Mouse (Mus musculus): Measurements from ENCODE around the gene Grk5. TPM values are rescaled to one million over a fixed set of nuclear protein-coding genes. Genes with fewer than 3 reads are reported as not detected.

Gene Grk5
- polyA plus RNA-seq, 1 experiment from 2014 or later, result 2.3 TPM

DNA sequence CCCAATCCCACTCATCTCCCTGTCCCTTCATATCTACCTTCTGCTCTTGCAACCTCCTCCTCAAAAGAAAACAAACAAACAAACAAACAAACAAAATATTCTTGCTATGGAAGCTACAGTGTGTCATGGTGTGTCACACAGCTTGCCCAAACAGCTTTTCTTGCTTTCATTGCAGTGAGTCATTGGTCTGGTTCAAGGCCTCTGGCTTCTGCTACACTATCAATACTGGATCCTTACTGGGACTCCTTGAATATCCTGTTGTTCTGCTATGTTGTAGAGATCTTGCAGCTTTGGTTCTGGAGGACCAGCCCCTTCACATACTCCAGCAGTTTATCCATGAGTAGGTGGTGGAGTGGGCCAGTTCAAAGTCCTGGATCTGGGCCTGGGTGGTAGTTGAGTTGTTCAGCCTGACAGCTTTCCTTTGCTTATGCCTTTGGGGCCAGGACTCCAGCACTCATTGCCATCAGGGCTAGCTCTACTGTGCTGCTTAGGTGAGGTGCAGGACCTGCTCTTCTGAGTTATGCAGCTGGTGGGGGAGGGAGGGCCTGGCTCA, 66.7 kb downstream of the Grk5 start:
- H3K9ac ChIP-seq (ENCODE audit: low read depth, low read length), result no peak overlapping the region
- no peak overlapping the region for H3K4me3 ChIP-seq (ENCODE audit: low read depth, low read length)
- no peak for ATAC-seq
- H3K36me3 ChIP-seq (ENCODE audit: control insufficient read depth, insufficient read depth, low read length), result no peaks in the 10 kb centered on the region
- H3K4me2 ChIP-seq (ENCODE audit: low read length), result no peak overlapping the region
- no peaks in the 10 kb centered on the region for H3K9me3 ChIP-seq (replicated peaks; ENCODE audit: control insufficient read depth, low read length, poor library complexity, severe bottlenecking)
- no peaks in the 10 kb centered on the region for H3K27me3 ChIP-seq (ENCODE audit: control insufficient read depth, insufficient read depth, low read depth, low read length)
- no peaks in the 10 kb centered on the region for H3K4me1 ChIP-seq (ENCODE audit: control insufficient read depth, insufficient read depth, low read length)
- H3K27ac ChIP-seq (ENCODE audit: low read length), result no peak overlapping the region

DNA sequence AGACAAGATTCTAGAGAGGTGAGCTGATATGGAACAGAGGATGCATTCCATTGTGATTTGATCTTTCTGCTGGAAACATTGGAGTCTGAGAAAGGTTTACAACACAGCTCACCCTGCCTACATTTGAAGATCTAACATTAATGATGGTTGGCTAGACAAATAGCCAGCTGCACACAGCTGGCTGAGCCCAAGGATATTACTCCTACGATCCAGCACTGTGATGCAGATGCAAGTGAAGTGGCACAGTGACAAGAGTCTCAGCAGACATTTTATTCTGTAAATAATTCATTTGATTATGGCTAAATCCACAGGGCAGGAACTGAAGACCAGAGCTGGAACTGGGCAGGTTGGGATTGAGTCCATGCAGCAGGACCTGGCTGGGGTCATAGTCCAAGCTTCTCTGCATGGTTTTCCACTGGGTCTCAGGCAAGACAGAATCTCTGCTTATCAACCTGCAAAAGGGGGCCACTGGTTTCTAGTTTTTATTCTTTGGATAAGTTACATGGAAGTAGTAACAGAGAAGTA, 70.2 kb downstream of the Grk5 start:
- Histone ChIP-seq H3K9me3 (replicated peaks; ENCODE audit: control insufficient read depth, low read length, poor library complexity, severe bottlenecking) (no peaks in the 10 kb centered on the region), H3K4me2 (ENCODE audit: low read length) (no peak overlapping the region), H3K27me3 (ENCODE audit: control insufficient read depth, insufficient read depth, low read depth, low read length) (no peaks in the 10 kb centered on the region), H3K4me1 (ENCODE audit: control insufficient read depth, insufficient read depth, low read length) (no peaks in the 10 kb centered on the region), H3K36me3 (ENCODE audit: control insufficient read depth, insufficient read depth, low read length) (no peaks in the 10 kb centered on the region), H3K4me3 (ENCODE audit: low read depth, low read length) (no peak overlapping the region), H3K27ac (ENCODE audit: low read length) (no peak overlapping the region), H3K9ac (ENCODE audit: low read depth, low read length) (no peak overlapping the region)
- 87% methylated on average over 1 of the region's 1 CpGs for WGBS
- ATAC-seq, result no peak

DNA sequence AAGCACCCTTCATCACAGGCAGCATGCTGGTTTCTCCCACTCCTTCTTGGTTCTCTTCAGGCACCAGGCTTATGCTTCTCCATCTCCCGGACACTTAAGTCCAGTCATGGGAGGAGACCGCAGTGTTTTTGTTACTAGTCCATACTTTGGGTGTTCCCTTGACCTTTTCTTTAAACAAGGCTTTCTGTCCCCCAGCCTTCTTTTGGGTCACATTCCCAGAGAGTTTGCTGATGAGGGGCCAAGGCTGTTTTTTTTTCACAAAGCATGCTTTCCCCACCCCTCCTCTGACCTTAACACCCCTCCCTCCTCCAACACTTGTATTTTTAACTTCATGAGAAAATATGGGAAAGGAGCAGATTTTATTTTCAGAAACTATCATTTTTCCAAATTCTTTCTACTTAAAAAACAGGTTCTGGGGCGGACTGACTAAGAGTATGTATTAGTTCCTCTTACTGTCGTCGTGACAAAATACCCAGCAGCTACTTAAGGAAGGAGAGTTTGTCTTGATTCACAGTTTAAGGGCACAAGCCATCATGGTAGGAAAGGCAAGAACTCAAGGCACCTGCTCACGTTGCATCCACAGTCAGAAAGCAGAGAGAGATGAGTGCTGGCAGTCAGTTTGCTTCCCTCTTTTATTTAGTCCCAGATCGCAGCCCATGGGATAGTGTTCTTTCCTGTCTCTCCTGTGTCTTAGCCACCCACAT, 73.0 kb downstream of the Grk5 start:
- H3K4me1 ChIP-seq (ENCODE audit: control insufficient read depth, insufficient read depth, low read length), result no peaks in the 10 kb centered on the region
- H3K4me3 ChIP-seq (ENCODE audit: low read depth, low read length), result no peak overlapping the region
- H3K36me3 ChIP-seq (ENCODE audit: control insufficient read depth, insufficient read depth, low read length), result no peaks in the 10 kb centered on the region
- WGBS, result 91% methylated on average over 7 of the region's 7 CpGs
- no peak for ATAC-seq
- no peak overlapping the region for H3K27ac ChIP-seq (ENCODE audit: low read length)
- no peaks in the 10 kb centered on the region for H3K27me3 ChIP-seq (ENCODE audit: control insufficient read depth, insufficient read depth, low read depth, low read length)
- no peak overlapping the region for H3K4me2 ChIP-seq (ENCODE audit: low read length)
- no peak overlapping the region for H3K9ac ChIP-seq (ENCODE audit: low read depth, low read length)
- no peaks in the 10 kb centered on the region for H3K9me3 ChIP-seq (replicated peaks; ENCODE audit: control insufficient read depth, low read length, poor library complexity, severe bottlenecking)

DNA sequence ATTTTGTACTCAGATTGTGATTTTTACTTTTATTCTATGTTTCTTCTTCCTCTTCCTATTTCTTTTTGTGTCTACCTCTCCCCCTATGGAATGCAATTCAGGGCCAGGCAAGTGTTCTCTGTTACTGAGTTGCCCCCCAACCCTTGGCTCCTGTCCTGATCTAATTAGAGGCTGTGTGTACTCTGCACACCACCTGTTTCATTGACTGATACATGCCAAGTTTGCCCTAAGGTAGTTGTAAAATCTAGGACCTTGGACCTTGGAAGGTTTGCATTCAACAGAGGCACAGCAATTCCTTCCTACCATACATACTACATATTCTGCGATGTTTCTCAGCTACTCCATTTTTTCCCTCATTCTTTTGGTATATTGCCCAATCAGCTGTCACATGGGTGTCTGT, 78.4 kb downstream of the Grk5 start:
- Histone ChIP-seq H3K9ac (ENCODE audit: low read depth, low read length) (no peak overlapping the region), H3K9me3 (replicated peaks; ENCODE audit: control insufficient read depth, low read length, poor library complexity, severe bottlenecking) (no peaks in the 10 kb centered on the region), H3K27ac (ENCODE audit: low read length) (no peak overlapping the region), H3K27me3 (ENCODE audit: control insufficient read depth, insufficient read depth, low read depth, low read length) (no peaks in the 10 kb centered on the region), H3K36me3 (ENCODE audit: control insufficient read depth, insufficient read depth, low read length) (no peaks in the 10 kb centered on the region), H3K4me3 (ENCODE audit: low read depth, low read length) (no peak overlapping the region), H3K4me2 (ENCODE audit: low read length) (no peak overlapping the region), H3K4me1 (ENCODE audit: control insufficient read depth, insufficient read depth, low read length) (no peaks in the 10 kb centered on the region)
- no peak for ATAC-seq
- WGBS, result 89% methylated on average over 1 of the region's 1 CpGs

DNA sequence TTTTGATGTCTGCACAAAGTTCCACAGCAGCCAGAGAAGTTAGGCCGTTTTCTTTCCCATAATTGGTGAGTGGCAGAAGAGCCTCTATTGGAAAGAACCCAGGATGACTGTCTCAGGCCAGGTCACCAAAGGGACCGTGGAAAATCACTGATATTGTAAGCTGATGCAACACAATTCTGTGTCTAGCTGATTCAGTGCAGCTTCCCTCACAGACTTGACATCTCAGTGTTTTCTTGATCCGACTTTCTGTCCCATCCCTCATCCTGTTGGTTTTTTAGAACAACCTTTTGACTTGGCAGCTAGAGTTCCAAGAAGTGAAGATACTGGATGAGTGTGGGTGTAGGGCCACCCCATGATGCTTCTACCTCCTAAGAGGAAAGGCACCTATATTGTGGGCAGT, 80.9 kb downstream of the Grk5 start:
- ATAC-seq, result no peak
- WGBS, result 94% methylated on average over 3 of the region's 3 CpGs

DNA sequence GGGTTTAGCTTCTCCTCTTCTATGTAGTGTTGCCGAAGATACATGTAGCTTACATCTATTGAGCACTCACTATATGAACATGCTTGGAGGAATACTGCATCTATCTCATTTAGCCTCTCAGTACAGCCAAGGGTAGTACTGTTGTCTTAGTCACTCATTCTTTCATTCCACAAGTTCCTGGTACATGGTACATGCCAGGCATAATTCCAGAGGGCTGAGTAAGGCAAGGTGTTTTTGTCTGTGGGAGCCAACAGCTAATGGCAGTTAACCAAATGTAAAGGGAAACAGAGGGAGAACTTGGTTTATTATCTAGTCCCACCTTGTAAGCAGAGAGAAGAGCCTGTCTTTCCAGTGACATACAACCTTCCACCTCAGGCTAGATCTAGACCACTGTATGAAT, 82.0 kb downstream of the Grk5 start:
- WGBS, result 100% methylated on average over 1 of the region's 1 CpGs
- Histone ChIP-seq H3K4me1 (ENCODE audit: control insufficient read depth, insufficient read depth, low read length) (no peaks in the 10 kb centered on the region), H3K9me3 (replicated peaks; ENCODE audit: control insufficient read depth, low read length, poor library complexity, severe bottlenecking) (no peaks in the 10 kb centered on the region), H3K9ac (ENCODE audit: low read depth, low read length) (no peak overlapping the region), H3K36me3 (ENCODE audit: control insufficient read depth, insufficient read depth, low read length) (no peaks in the 10 kb centered on the region), H3K4me2 (ENCODE audit: low read length) (no peak overlapping the region), H3K27me3 (ENCODE audit: control insufficient read depth, insufficient read depth, low read depth, low read length) (no peaks in the 10 kb centered on the region), H3K27ac (ENCODE audit: low read length) (no peak overlapping the region), H3K4me3 (ENCODE audit: low read depth, low read length) (no peak overlapping the region)
- ATAC-seq, result no peak

More for the DNA sequence above, 80.9 kb downstream of the Grk5 start:
- Histone ChIP-seq H3K27me3 (ENCODE audit: control insufficient read depth, insufficient read depth, low read depth, low read length) (no peaks in the 10 kb centered on the region), H3K4me2 (ENCODE audit: low read length) (no peak overlapping the region), H3K27ac (ENCODE audit: low read length) (no peak overlapping the region), H3K9ac (ENCODE audit: low read depth, low read length) (no peak overlapping the region), H3K36me3 (ENCODE audit: control insufficient read depth, insufficient read depth, low read length) (no peaks in the 10 kb centered on the region), H3K4me1 (ENCODE audit: control insufficient read depth, insufficient read depth, low read length) (no peaks in the 10 kb centered on the region), H3K9me3 (replicated peaks; ENCODE audit: control insufficient read depth, low read length, poor library complexity, severe bottlenecking) (no peaks in the 10 kb centered on the region), H3K4me3 (ENCODE audit: low read depth, low read length) (no peak overlapping the region)

DNA sequence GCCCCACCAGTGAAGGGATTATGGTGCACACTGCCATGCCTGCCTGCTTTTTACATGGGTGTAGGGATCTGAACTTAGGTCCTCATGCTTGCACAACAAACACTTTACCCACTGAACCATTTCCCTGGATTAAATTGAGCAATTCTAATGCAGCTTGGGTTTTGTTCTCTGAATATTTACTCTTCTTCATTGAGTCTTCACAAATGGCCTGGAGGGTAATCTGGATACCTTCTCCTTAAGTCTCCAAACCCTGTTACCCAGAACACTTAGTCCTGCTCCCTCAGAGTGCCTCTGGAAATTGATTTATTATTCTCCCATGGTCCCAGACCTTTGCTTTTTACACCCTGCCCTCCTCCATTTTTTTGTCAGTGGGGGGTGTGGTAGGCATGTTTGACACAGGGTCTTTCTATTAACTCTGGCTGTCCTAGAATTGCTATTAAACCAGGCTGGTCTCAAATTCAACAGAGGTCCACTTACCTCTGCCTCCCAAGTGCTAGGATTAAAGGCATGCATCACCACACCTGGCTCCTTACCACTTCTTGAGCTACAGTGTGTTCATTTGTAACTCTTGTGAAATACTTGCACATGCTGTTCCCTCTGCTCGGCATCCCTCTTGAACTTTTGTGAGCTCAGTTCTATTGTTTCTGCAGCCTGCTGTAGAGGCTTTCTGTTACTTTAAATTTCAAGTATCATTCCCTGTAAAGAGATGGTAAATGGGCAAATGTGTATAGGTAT, 82.9 kb downstream of the Grk5 start:
- 79% methylated on average over 1 of the region's 1 CpGs for WGBS
- no peak for ATAC-seq
- Histone ChIP-seq H3K36me3 (ENCODE audit: control insufficient read depth, insufficient read depth, low read length) (no peaks in the 10 kb centered on the region), H3K4me2 (ENCODE audit: low read length) (no peak overlapping the region), H3K9ac (ENCODE audit: low read depth, low read length) (no peak overlapping the region), H3K9me3 (replicated peaks; ENCODE audit: control insufficient read depth, low read length, poor library complexity, severe bottlenecking) (no peaks in the 10 kb centered on the region), H3K4me1 (ENCODE audit: control insufficient read depth, insufficient read depth, low read length) (no peaks in the 10 kb centered on the region), H3K27ac (ENCODE audit: low read length) (no peak overlapping the region), H3K4me3 (ENCODE audit: low read depth, low read length) (no peak overlapping the region), H3K27me3 (ENCODE audit: control insufficient read depth, insufficient read depth, low read depth, low read length) (no peaks in the 10 kb centered on the region)

DNA sequence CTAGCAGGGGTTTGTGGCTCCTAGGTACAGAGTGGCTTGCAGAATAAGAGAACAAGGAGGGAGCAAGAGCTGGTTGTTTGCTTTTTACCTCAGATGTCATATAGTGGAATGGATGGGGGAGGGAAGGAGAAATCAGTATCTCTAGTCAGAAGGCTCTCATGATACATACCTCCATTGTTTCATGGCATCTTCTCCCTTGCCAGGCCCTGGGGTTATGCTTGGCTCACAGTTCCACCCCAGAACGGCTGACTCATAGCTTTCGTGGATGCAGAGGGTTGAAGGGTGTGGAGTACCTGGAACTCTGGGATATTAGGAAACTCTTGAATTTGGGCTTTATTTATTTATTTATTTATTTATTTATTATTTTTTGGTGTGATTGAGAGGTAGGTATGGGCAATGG, 84.0 kb downstream of the Grk5 start:
- H3K27ac ChIP-seq (ENCODE audit: low read length), result no peak overlapping the region
- H3K27me3 ChIP-seq (ENCODE audit: control insufficient read depth, insufficient read depth, low read depth, low read length), result no peaks in the 10 kb centered on the region
- no peaks in the 10 kb centered on the region for H3K36me3 ChIP-seq (ENCODE audit: control insufficient read depth, insufficient read depth, low read length)
- H3K9me3 ChIP-seq (replicated peaks; ENCODE audit: control insufficient read depth, low read length, poor library complexity, severe bottlenecking), result no peaks in the 10 kb centered on the region
- H3K4me3 ChIP-seq (ENCODE audit: low read depth, low read length), result no peak overlapping the region
- no peak for ATAC-seq
- 93% methylated on average over 2 of the region's 2 CpGs for WGBS
- no peaks in the 10 kb centered on the region for H3K4me1 ChIP-seq (ENCODE audit: control insufficient read depth, insufficient read depth, low read length)
- no peak overlapping the region for H3K9ac ChIP-seq (ENCODE audit: low read depth, low read length)
- H3K4me2 ChIP-seq (ENCODE audit: low read length), result no peak overlapping the region

DNA sequence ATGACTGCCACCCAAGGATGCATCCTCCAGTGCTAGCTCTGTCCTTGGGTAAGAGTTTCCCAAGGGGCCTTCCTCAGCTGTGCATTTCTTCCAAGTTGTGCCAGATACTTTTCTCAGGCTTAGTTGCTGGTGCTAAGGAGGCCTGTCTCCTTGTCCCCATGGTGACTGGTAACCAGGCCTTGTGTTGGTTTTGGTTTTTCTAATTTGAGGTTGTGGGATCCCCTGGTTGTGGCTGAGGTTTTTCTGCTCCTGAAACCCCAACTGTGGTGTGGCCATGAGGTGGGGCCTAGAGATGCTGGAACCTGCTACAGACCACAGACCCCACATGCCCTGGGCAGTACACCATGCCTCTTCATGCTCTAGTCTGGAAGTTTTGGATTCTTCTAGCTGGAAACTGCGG, 90.0 kb downstream of the Grk5 start:
- no peaks in the 10 kb centered on the region for H3K36me3 ChIP-seq (ENCODE audit: control insufficient read depth, insufficient read depth, low read length)
- no peaks in the 10 kb centered on the region for H3K27me3 ChIP-seq (ENCODE audit: control insufficient read depth, insufficient read depth, low read depth, low read length)
- no peaks in the 10 kb centered on the region for H3K4me1 ChIP-seq (ENCODE audit: control insufficient read depth, insufficient read depth, low read length)
- H3K27ac ChIP-seq (ENCODE audit: low read length), result no peak overlapping the region
- H3K4me3 ChIP-seq (ENCODE audit: low read depth, low read length), result no peak overlapping the region
- H3K9ac ChIP-seq (ENCODE audit: low read depth, low read length), result no peak overlapping the region
- 89% methylated on average over 1 of the region's 1 CpGs for WGBS
- H3K9me3 ChIP-seq (replicated peaks; ENCODE audit: control insufficient read depth, low read length, poor library complexity, severe bottlenecking), result no peaks in the 10 kb centered on the region
- H3K4me2 ChIP-seq (ENCODE audit: low read length), result no peak overlapping the region
- no peak for ATAC-seq
